Mouse (Mus musculus): ENCODE measurements around the gene Fam20a.

The Fam20a gene

GRCm38 (mm10) chr11:109715311-109715781 lies 6.7 kb downstream of the Fam20a start:
- no peak for DNase-seq (ENCODE audit: low spot score)

GRCm38 (mm10) chr11:109714341-109715247 lies 7.5 kb downstream of the Fam20a start:
- no peak for DNase-seq (ENCODE audit: low spot score)

- no peak for DNase-seq (ENCODE audit: low spot score)
Observed at GRCm38 (mm10) chr11:109709501-109709900, 12.6 kb downstream of the Fam20a start.

- no peak for DNase-seq (ENCODE audit: low spot score)
Observed at GRCm38 (mm10) chr11:109708786-109709185, 13.3 kb downstream of the Fam20a start.

GRCm38 (mm10) chr11:109707442-109707841 lies 14.6 kb downstream of the Fam20a start:
- no peak for DNase-seq (ENCODE audit: low spot score)

- DNase-seq (ENCODE audit: low spot score): no peak
Observed at GRCm38 (mm10) chr11:109706586-109706985, 15.5 kb downstream of the Fam20a start.

GRCm38 (mm10) chr11:109706055-109706412 lies 16.0 kb downstream of the Fam20a start:
- DNase-seq (ENCODE audit: low spot score): no peak

- DNase-seq (ENCODE audit: low spot score): no peak
Observed at GRCm38 (mm10) chr11:109705336-109706054, 16.6 kb downstream of the Fam20a start.

- no peak for DNase-seq (ENCODE audit: low spot score)
Observed at GRCm38 (mm10) chr11:109704311-109705205, 17.5 kb downstream of the Fam20a start.

- DNase-seq (ENCODE audit: low spot score): no peak
Observed at GRCm38 (mm10) chr11:109703845-109704244, 18.2 kb downstream of the Fam20a start.

GRCm38 (mm10) chr11:109702031-109702815 lies 19.9 kb downstream of the Fam20a start:
- DNase-seq (ENCODE audit: low spot score): no peak

- no peak for DNase-seq (ENCODE audit: low spot score)
Observed at GRCm38 (mm10) chr11:109700761-109701160, 21.3 kb downstream of the Fam20a start.

GRCm38 (mm10) chr11:109699784-109700183 lies 22.3 kb downstream of the Fam20a start:
- DNase-seq (ENCODE audit: low spot score): no peak

GRCm38 (mm10) chr11:109698740-109699139 lies 23.3 kb downstream of the Fam20a start:
- no peak for DNase-seq (ENCODE audit: low spot score)

GRCm38 (mm10) chr11:109697089-109697643 lies 24.9 kb downstream of the Fam20a start:
- no peak for DNase-seq (ENCODE audit: low spot score)

GRCm38 (mm10) chr11:109696519-109696918 lies 25.6 kb downstream of the Fam20a start:
- no peak for DNase-seq (ENCODE audit: low spot score)

- no peak for DNase-seq (ENCODE audit: low spot score)
Observed at GRCm38 (mm10) chr11:109692737-109693136, 29.3 kb downstream of the Fam20a start.

GRCm38 (mm10) chr11:109689539-109689938 lies 32.5 kb downstream of the Fam20a start:
- no peak for DNase-seq (ENCODE audit: low spot score)

GRCm38 (mm10) chr11:109682221-109682620 lies 39.9 kb downstream of the Fam20a start:
- no peak for DNase-seq (ENCODE audit: low spot score)

- DNase-seq (ENCODE audit: low spot score): no peak
Observed at GRCm38 (mm10) chr11:109681556-109681955, 40.5 kb downstream of the Fam20a start.

- no peak for DNase-seq (ENCODE audit: low spot score)
Observed at GRCm38 (mm10) chr11:109680934-109681333, 41.1 kb downstream of the Fam20a start.

All from left cerebral cortex, adult 11 months (tissue).